13 mouse cellular contexts compared by ENCODE assay signal in genomic region chr19:55136693-55137427, GRCm38 (mm10). TPM values are rescaled to one million over a fixed set of nuclear protein-coding genes. Genes with fewer than 3 reads are reported as not detected.
DNase-seq lines count a peak whose midpoint lies in the region; ATAC-seq and TF ChIP-seq lines count a peak whose summit lies in the region.
"Had no signal": no experiment of that assay in that cellular context is flagged by ENCODE, and none has a peak within 500 bp of the region (broad histone marks: within the 10 kb centered on the region; RNA-seq: fewer than 3 reads in every experiment).

No protein-coding gene starts in this region.

- H3K27me3 ChIP-seq in hindbrain, postnatal 0 days (ENCODE audit: insufficient read depth, low read length): no peaks in the 10 kb centered on the region
- H3K27me3 ChIP-seq in hindbrain, embryonic 12.5 days: no peaks in the 10 kb centered on the region
- H3K27me3 ChIP-seq in kidney, adult 2 months (replicated peaks; ENCODE audit: control insufficient read depth, insufficient read depth, low read length): no peaks in the 10 kb centered on the region
- H3K27me3 ChIP-seq: limb, embryonic 13.5 days had no signal

- no peaks in the 10 kb centered on the region for H3K9me3 ChIP-seq in hindbrain, postnatal 0 days (ENCODE audit: low read length)
- H3K9me3 ChIP-seq in hindbrain, embryonic 12.5 days (replicated peaks): no peaks in the 10 kb centered on the region
- H3K9me3 ChIP-seq: limb, embryonic 13.5 days had no signal

- 66% methylated on average over 4 of the region's 4 CpGs for WGBS in hindbrain, postnatal 0 days
- 81% methylated on average over 4 of the region's 4 CpGs for WGBS in hindbrain, embryonic 12.5 days
- WGBS in kidney, adult 2 months: 35% methylated on average over 4 of the region's 4 CpGs

- no peak overlapping the region for H3K9ac ChIP-seq in hindbrain, postnatal 0 days (replicated peaks; ENCODE audit: low read length)
- H3K9ac ChIP-seq in hindbrain, embryonic 12.5 days: no peak overlapping the region
- H3K9ac ChIP-seq: limb, embryonic 13.5 days had no signal

- H3K4me3 ChIP-seq in hindbrain, postnatal 0 days (ENCODE audit: low read length): no peak overlapping the region
- H3K4me3 ChIP-seq in hindbrain, embryonic 12.5 days: no peak overlapping the region
- no peak overlapping the region for H3K4me3 ChIP-seq in kidney, adult 2 months (ENCODE audit: insufficient read depth, low read depth, low read length)
- H3K4me3 ChIP-seq: erythroblast, embryonic 14.5 days; limb, embryonic 13.5 days had no signal

- no peaks in the 10 kb centered on the region for H3K36me3 ChIP-seq in hindbrain, postnatal 0 days (ENCODE audit: insufficient read depth, low read length)
- no peaks in the 10 kb centered on the region for H3K36me3 ChIP-seq in hindbrain, embryonic 12.5 days
- H3K36me3 ChIP-seq in kidney, adult 2 months (ENCODE audit: control insufficient read depth, insufficient read depth, low read length): no peaks in the 10 kb centered on the region
- H3K36me3 ChIP-seq: limb, embryonic 13.5 days had no signal

- no peak overlapping the region for H3K27ac ChIP-seq in hindbrain, postnatal 0 days
- H3K27ac ChIP-seq in hindbrain, embryonic 12.5 days: no peak overlapping the region
- peak overlapping the region; percentile 80 for H3K27ac ChIP-seq in kidney, adult 2 months (ENCODE audit: insufficient read depth, low read depth, low read length)
- H3K27ac ChIP-seq: limb, embryonic 13.5 days had no signal

- DNase-seq in hindbrain, postnatal 0 days (ENCODE audit: low spot score): peak; percentile 67
- DNase-seq in gastrocnemius, postnatal 14 days: peak; percentile 48
- DNase-seq in kidney, adult 2 months: peak; percentile 84
- peak; percentile 57 for DNase-seq in lung, postnatal 14 days
- DNase-seq in frontal cortex, postnatal 14 days (ENCODE audit: low spot score in 2 of 2): no peak
- no peak for DNase-seq in testis, postnatal 10 days (ENCODE audit: low spot score)
- DNase-seq: cerebellum, postnatal 14 days; thymus, postnatal 14 days had no signal

- TF ChIP-seq POLR2A in kidney, adult 2 months (IDR thresholded peaks at IDR 0.05; ENCODE audit: low read depth, low read length): no peak

- H3K4me2 ChIP-seq in hindbrain, postnatal 0 days (ENCODE audit: low read depth, low read length): no peak overlapping the region
- no peak overlapping the region for H3K4me2 ChIP-seq in hindbrain, embryonic 12.5 days (replicated peaks)
- H3K4me2 ChIP-seq: limb, embryonic 13.5 days had no signal

- ATAC-seq in hindbrain, postnatal 0 days: no peak
- no peak for ATAC-seq in hindbrain, embryonic 12.5 days (ENCODE audit: low FRiP score)
- ATAC-seq in activated CD4-positive, CD25-positive, alpha-beta regulatory T cell, adult 4 months: no peak

- intact Hi-C loops in gastrocnemius, postnatal 14 days (cut with DNase I; ENCODE audit: low total_unique reads): no loop called here

- no peaks in the 10 kb centered on the region for H3K4me1 ChIP-seq in hindbrain, postnatal 0 days (ENCODE audit: insufficient read depth, low read length)
- H3K4me1 ChIP-seq in hindbrain, embryonic 12.5 days: peaks cover 19% of the 10 kb centered on the region
- H3K4me1 ChIP-seq in kidney, adult 2 months (ENCODE audit: control insufficient read depth, insufficient read depth, low read length): peaks cover 48% of the 10 kb centered on the region

- TF ChIP-seq CTCF in hindbrain, postnatal 0 days (IDR thresholded peaks at IDR 0.05; ENCODE audit: low read depth): no peak
- TF ChIP-seq CTCF in kidney, adult 2 months (conservative IDR thresholded peaks at IDR 0.05; ENCODE audit: insufficient read depth, insufficient read length, low read depth, low read length): no peak

RNA-seq across cellular contexts. Expression of gene Gpam, which starts 9.8 kb away (rescaled TPM):
- total RNA-seq in hindbrain, postnatal 0 days (2014; rRNA removed): 84.2 and 85.1 TPM in 2 replicates
- polyA plus RNA-seq in hindbrain, postnatal 0 days (2015; fragmentation: Nextera tagmentation; extraction: Ambion mirVana): 20.7 and 20.9 TPM in 2 replicates
- polyA plus RNA-seq in hindbrain, embryonic 12.5 days (2016; fragmentation: Nextera tagmentation; extraction: Ambion mirVana): 25.3 and 27.5 TPM in 2 replicates
- total RNA-seq in gastrocnemius, postnatal 14 days (2021): 100 to 1,000 TPM; 118 to 123 TPM
- 56.6 and 60.7 TPM in 2 replicates for polyA plus RNA-seq in kidney, adult 2 months (2012; rRNA removed)
- 1 to 10 TPM; 1.6 to 1.9 TPM for polyA plus RNA-seq in activated CD4-positive, CD25-positive, alpha-beta regulatory T cell, adult 4 months (2017; shearing (Covaris generic))

RNA-seq across cellular contexts. Expression of gene Tectb, which starts 43.7 kb away (rescaled TPM):
- total RNA-seq in hindbrain, postnatal 0 days (2014; rRNA removed): 0.10 TPM in 1 of 2 replicates, not detected in the other
- 0.10 and 0.13 TPM in 2 replicates for polyA plus RNA-seq in hindbrain, postnatal 0 days (2015; fragmentation: Nextera tagmentation; extraction: Ambion mirVana)
- 0.22 and 0.57 TPM in 2 replicates for polyA plus RNA-seq in hindbrain, embryonic 12.5 days (2016; fragmentation: Nextera tagmentation; extraction: Ambion mirVana)
- under 1 TPM; 0.64 to 0.66 TPM for total RNA-seq in gastrocnemius, postnatal 14 days (2021)
- polyA plus RNA-seq in kidney, adult 2 months (2012; rRNA removed): 0.04 and 0.09 TPM in 2 replicates
- not detected for polyA plus RNA-seq in activated CD4-positive, CD25-positive, alpha-beta regulatory T cell, adult 4 months (2017; shearing (Covaris generic))
- polyA plus RNA-seq: erythroblast, embryonic 14.5 days; heart, embryonic 16.5 days; limb, embryonic 13.5 days had no signal

Comparison
In these comparisons a context has a peak if more than half of its experiments do, and no peak if none do; other contexts are left out.
1. DNase-seq: peak in hindbrain, postnatal 0 days (single experiment), gastrocnemius, postnatal 14 days (single experiment), kidney, adult 2 months (single experiment) and lung, postnatal 14 days (single experiment); none in frontal cortex, postnatal 14 days (0 of 2) and testis, postnatal 10 days (single experiment).